Mouse (Mus musculus) heart, postnatal 0 days (tissue): ENCODE data around the gene Ndrg2.

Experiments
- CTCF ChIP-seq: IDR thresholded peaks from 2 replicates; pipeline ENCODE4 v1.5.1; 2016; ENCODE audit warnings: antibody characterized with exemption, control low read depth, low read depth
- EP300 ChIP-seq: IDR thresholded peaks from 2 replicates; pipeline ENCODE4 v1.6.1; 2016; ENCODE audit warnings: antibody characterized with exemption, low read depth

DNA sequence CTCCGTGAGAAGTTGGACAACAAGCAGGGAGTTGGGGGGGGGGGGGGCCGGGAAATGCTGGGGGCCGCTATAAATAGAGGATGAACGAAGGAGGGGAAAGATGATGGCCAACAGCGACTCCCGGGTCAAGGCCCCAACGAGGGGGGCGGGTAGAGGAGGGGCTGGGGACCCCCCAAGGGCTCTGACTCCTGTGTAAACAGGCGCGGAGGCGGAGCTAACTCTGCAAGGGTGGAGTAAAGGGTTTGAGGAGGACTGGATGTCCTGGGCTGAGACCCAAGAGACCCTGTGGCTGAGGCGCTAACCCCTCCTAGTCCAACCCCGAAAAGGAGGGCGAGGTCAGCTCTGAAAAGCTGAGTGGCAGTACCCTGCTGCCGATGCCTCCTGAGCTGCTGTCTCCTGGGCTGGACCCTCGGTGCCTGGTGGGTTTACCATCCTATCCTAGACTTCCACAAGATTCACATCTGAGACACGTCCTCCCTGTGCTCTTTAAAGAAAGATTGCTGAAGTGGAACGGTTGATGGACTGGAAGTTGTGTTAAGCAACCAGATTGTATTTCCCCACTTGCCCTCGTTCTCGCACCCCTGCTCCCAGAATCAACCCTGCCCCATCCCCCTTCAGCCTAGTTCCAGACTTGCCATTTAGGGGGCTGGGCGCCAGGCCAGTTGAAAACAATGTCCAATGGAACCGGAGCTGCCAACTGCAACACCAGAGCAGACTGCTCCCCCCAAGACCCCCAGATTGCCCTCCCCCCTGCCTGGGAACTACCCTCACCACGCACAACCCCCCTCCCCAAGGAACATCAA, at the start of gene Ndrg2:
- TF ChIP-seq EP300 (peak; percentile 77), CTCF (no peak)
